Mouse (Mus musculus): ENCODE measurements at regions not wholly inside any gene's neighbourhood (a gene's known extent, or its start where the extent isn't known, plus 50 kb on each side); places are given as distances from the start of the nearest gene placed in this dataset.

DNA sequence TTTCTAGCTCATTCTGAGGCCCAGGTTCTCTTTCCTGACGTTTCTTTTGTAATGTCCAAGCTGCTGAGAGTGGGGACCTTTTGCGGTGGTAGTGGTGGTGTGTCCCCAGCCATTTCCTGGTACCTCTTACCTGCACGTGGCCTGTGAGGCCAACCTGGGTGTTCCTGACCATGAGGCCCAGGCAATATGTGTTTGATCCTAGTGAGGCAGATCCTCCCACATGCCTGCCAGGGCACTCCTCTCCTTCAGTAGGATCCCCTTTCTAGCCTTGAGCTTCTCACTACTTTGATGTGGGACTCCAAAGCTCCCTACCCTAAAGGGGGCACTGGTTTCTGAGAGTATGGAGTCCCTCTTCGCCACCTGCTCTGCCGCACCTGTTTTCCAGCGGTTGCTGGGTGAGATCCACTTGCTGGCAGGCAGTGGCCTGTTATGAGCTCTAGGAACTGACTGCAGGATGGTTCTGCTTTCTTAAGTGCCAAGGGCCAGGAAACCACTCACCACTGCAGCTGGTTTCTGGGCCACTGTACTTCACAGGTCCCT is 90.6 kb downstream of the Asb1 start:
- TF ChIP-seq CTCF (conservative IDR thresholded peaks at IDR 0.05; ENCODE audit: insufficient read depth, insufficient read length, low read depth, low read length): no peak
- no peak for TF ChIP-seq POLR2A (IDR thresholded peaks at IDR 0.05; ENCODE audit: low read depth, low read length)
